Mouse (Mus musculus): ENCODE data around the gene Gstt3. TPM values are rescaled to one million over a fixed set of nuclear protein-coding genes. Genes with fewer than 3 reads are reported as not detected.

Gene Gstt3
- polyA plus RNA-seq, 1 experiment from 2014 or later, result 72.6 TPM

DNA sequence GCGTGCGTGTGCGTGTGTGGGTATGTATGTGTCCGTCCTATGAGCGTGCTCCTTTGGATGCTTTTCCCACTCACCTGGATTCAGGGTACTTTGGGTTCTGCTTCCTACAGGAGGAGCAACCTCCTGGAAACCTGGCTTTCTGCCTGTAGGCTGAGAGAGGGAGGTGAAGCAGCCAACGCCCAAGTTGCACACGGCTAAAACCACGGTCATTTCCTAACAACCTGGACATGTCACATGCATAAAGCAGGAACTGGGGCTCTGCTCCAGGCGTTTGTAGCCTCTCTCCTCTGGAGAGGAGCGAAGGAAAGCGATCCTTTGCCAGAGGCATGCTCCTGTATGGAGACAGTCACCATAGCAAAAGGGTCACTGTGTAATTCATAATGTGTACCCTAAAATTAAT, 24.5 kb downstream of the Gstt3 start:
- DNase-seq (ENCODE audit: low spot score) (no peak), ATAC-seq (ENCODE audit: low FRiP score, low TSS enrichment) (0 out of 2 replicates have a peak, but pooled peaks have one; percentile 18)
- H3K36me3 ChIP-seq (ENCODE audit: control insufficient read depth, insufficient read depth, low read length), result peaks cover 18% of the 10 kb centered on the region
- H3K4me3 ChIP-seq (ENCODE audit: low read depth, low read length), result no peak overlapping the region
- no peak overlapping the region for H3K4me2 ChIP-seq (replicated peaks; ENCODE audit: low read depth)
- H3K27me3 ChIP-seq (ENCODE audit: control insufficient read depth, insufficient read depth, low read length), result no peaks in the 10 kb centered on the region
- no peak overlapping the region for H3K9ac ChIP-seq (ENCODE audit: low read length)
- H3K4me1 ChIP-seq (replicated peaks; ENCODE audit: control insufficient read depth, insufficient read depth), result no peaks in the 10 kb centered on the region
- 84% methylated on average over 11 of the region's 11 CpGs for WGBS
- TF ChIP-seq CTCF (IDR thresholded peaks at IDR 0.05; ENCODE audit: low read depth) (no peak), EP300 (optimal IDR thresholded peaks at IDR 0.05) (no peak)
- no peaks in the 10 kb centered on the region for H3K9me3 ChIP-seq (ENCODE audit: control insufficient read depth, low read length)
- H3K27ac ChIP-seq (replicated peaks), result no peak overlapping the region

- Histone ChIP-seq H3K4me2 (replicated peaks; ENCODE audit: low read depth) (no peak overlapping the region), H3K9ac (ENCODE audit: low read length) (no peak overlapping the region), H3K4me3 (ENCODE audit: low read depth, low read length) (no peak overlapping the region), H3K27ac (replicated peaks) (no peak overlapping the region), H3K4me1 (replicated peaks; ENCODE audit: control insufficient read depth, insufficient read depth) (no peaks in the 10 kb centered on the region), H3K9me3 (ENCODE audit: control insufficient read depth, low read length) (no peaks in the 10 kb centered on the region), H3K27me3 (ENCODE audit: control insufficient read depth, insufficient read depth, low read length) (no peaks in the 10 kb centered on the region), H3K36me3 (ENCODE audit: control insufficient read depth, insufficient read depth, low read length) (peaks cover 33% of the 10 kb centered on the region)
- DNase-seq (ENCODE audit: low spot score), result peak; percentile 82
- peak; percentile 84 for ATAC-seq (ENCODE audit: low FRiP score, low TSS enrichment)
- TF ChIP-seq CTCF (IDR thresholded peaks at IDR 0.05; ENCODE audit: low read depth) (peak; percentile 99), EP300 (optimal IDR thresholded peaks at IDR 0.05) (no peak)
- WGBS, result 40% methylated on average over 3 of the region's 3 CpGs
These were observed 37.2 kb downstream of the Gstt3 start for GRCm38 (mm10) chr10:75744017-75744416.

DNA sequence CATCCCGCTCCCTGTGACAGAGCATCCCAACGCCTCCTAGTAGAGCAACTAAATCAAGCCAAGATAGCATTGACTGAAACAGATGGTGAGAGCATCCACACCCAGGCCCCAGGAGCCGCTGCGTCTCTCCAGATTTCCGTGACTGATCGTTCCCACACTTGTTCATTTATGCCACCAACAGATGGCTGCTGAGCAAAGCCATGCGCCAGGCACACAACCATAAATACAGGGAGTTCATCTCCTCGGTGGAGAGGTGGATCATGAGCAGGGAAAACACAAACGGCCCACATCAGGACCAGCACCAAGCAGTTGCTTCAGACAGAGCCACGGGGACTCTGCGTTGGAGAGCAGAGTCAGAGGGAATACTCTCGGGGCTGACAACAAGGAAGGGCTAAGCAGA, 37.8 kb downstream of the Gstt3 start:
- WGBS, result 94% methylated on average over 12 of the region's 12 CpGs
- Histone ChIP-seq H3K27me3 (ENCODE audit: control insufficient read depth, insufficient read depth, low read length) (no peaks in the 10 kb centered on the region), H3K4me1 (replicated peaks; ENCODE audit: control insufficient read depth, insufficient read depth) (no peaks in the 10 kb centered on the region), H3K36me3 (ENCODE audit: control insufficient read depth, insufficient read depth, low read length) (peaks cover 31% of the 10 kb centered on the region), H3K9me3 (ENCODE audit: control insufficient read depth, low read length) (no peaks in the 10 kb centered on the region), H3K27ac (replicated peaks) (no peak overlapping the region), H3K9ac (ENCODE audit: low read length) (no peak overlapping the region), H3K4me3 (ENCODE audit: low read depth, low read length) (no peak overlapping the region), H3K4me2 (replicated peaks; ENCODE audit: low read depth) (no peak overlapping the region)
- ATAC-seq (ENCODE audit: low FRiP score, low TSS enrichment) (no peak), DNase-seq (ENCODE audit: low spot score) (no peak)
- no peak for TF ChIP-seq EP300 (optimal IDR thresholded peaks at IDR 0.05)
- no peak for TF ChIP-seq CTCF (IDR thresholded peaks at IDR 0.05; ENCODE audit: low read depth)

GRCm38 (mm10) chr10:75740866-75741265, 40.3 kb downstream of the Gstt3 start:
- no peak for TF ChIP-seq CTCF (IDR thresholded peaks at IDR 0.05; ENCODE audit: low read depth)
- TF ChIP-seq EP300 (optimal IDR thresholded peaks at IDR 0.05), result no peak
- ATAC-seq (ENCODE audit: low FRiP score, low TSS enrichment), result no peak
- 92% methylated on average over 3 of the region's 3 CpGs for WGBS
- no peaks in the 10 kb centered on the region for H3K27me3 ChIP-seq (ENCODE audit: control insufficient read depth, insufficient read depth, low read length)
- no peak overlapping the region for H3K4me2 ChIP-seq (replicated peaks; ENCODE audit: low read depth)
- peaks cover 16% of the 10 kb centered on the region; the same call in 1 of the 2 replicates for H3K36me3 ChIP-seq (ENCODE audit: control insufficient read depth, insufficient read depth, low read length)
- no peak overlapping the region for H3K27ac ChIP-seq (replicated peaks)
- no peaks in the 10 kb centered on the region for H3K4me1 ChIP-seq (replicated peaks; ENCODE audit: control insufficient read depth, insufficient read depth)
- H3K4me3 ChIP-seq (ENCODE audit: low read depth, low read length), result no peak overlapping the region
- no peak for DNase-seq (ENCODE audit: low spot score)
- no peak overlapping the region for H3K9ac ChIP-seq (ENCODE audit: low read length)
- H3K9me3 ChIP-seq (ENCODE audit: control insufficient read depth, low read length), result no peaks in the 10 kb centered on the region

- no peak for DNase-seq (ENCODE audit: low spot score)
- TF ChIP-seq CTCF (IDR thresholded peaks at IDR 0.05; ENCODE audit: low read depth) (no peak), EP300 (optimal IDR thresholded peaks at IDR 0.05) (no peak)
- no peaks in the 10 kb centered on the region for H3K4me1 ChIP-seq (replicated peaks; ENCODE audit: control insufficient read depth, insufficient read depth)
- H3K27me3 ChIP-seq (ENCODE audit: control insufficient read depth, insufficient read depth, low read length), result no peaks in the 10 kb centered on the region
- H3K4me2 ChIP-seq (replicated peaks; ENCODE audit: low read depth), result no peak overlapping the region
- H3K4me3 ChIP-seq (ENCODE audit: low read depth, low read length), result no peak overlapping the region
- no peak overlapping the region for H3K9ac ChIP-seq (ENCODE audit: low read length)
- H3K9me3 ChIP-seq (ENCODE audit: control insufficient read depth, low read length), result no peaks in the 10 kb centered on the region
- no peak overlapping the region for H3K27ac ChIP-seq (replicated peaks)
- 89% methylated on average over 7 of the region's 7 CpGs for WGBS
- H3K36me3 ChIP-seq (ENCODE audit: control insufficient read depth, insufficient read depth, low read length), result peaks cover 25% of the 10 kb centered on the region
- no peak for ATAC-seq (ENCODE audit: low FRiP score, low TSS enrichment)
These were observed 55.8 kb downstream of the Gstt3 start for GRCm38 (mm10) chr10:75725449-75725848.

Other genes starting within 250 kb of the Gstt3 start
- gene Lrrc75b, start 221.1 kb downstream of the Gstt3 start, polyA plus RNA-seq (2015; fragmentation: Nextera tagmentation; extraction: Ambion mirVana), result 0.73 and 0.93 TPM in 2 replicates
- gene Ggt1, start 219.8 kb downstream of the Gstt3 start, polyA plus RNA-seq (2015; fragmentation: Nextera tagmentation; extraction: Ambion mirVana), result 1.9 and 2.1 TPM in 2 replicates
- gene Ggt5, start 192.1 kb downstream of the Gstt3 start, polyA plus RNA-seq (2015; fragmentation: Nextera tagmentation; extraction: Ambion mirVana), result 2.6 and 2.8 TPM in 2 replicates
- 12.2 and 14.1 TPM in 2 replicates for gene Susd2, start 137.4 kb downstream of the Gstt3 start, polyA plus RNA-seq (2015; fragmentation: Nextera tagmentation; extraction: Ambion mirVana)
- 13.9 and 14.7 TPM in 2 replicates for gene Cabin1, start 17.1 kb downstream of the Gstt3 start, polyA plus RNA-seq (2015; fragmentation: Nextera tagmentation; extraction: Ambion mirVana)
- gene Ddt, start 8.0 kb downstream of the Gstt3 start, polyA plus RNA-seq (2015; fragmentation: Nextera tagmentation; extraction: Ambion mirVana), result 64.1 and 68.4 TPM in 2 replicates
- 0.16 and 0.64 TPM in 2 replicates for gene Gm20441, start 460 bp downstream of the Gstt3 start, polyA plus RNA-seq (2015; fragmentation: Nextera tagmentation; extraction: Ambion mirVana)
- 16.1 and 19.7 TPM in 2 replicates for gene Gstt1, start 17.2 kb upstream of the Gstt3 start, polyA plus RNA-seq (2015; fragmentation: Nextera tagmentation; extraction: Ambion mirVana)
- not detected in 2 replicates for gene Gstt4, start 41.1 kb upstream of the Gstt3 start, polyA plus RNA-seq (2015; fragmentation: Nextera tagmentation; extraction: Ambion mirVana)
- 77.4 and 81.0 TPM in 2 replicates for gene Gstt2, start 56.0 kb upstream of the Gstt3 start, polyA plus RNA-seq (2015; fragmentation: Nextera tagmentation; extraction: Ambion mirVana)
- gene Mif, start 78.8 kb upstream of the Gstt3 start, polyA plus RNA-seq (2015; fragmentation: Nextera tagmentation; extraction: Ambion mirVana), result 805 and 984 TPM in 2 replicates
- 23.6 and 32.3 TPM in 2 replicates for gene Derl3, start 112.0 kb upstream of the Gstt3 start, polyA plus RNA-seq (2015; fragmentation: Nextera tagmentation; extraction: Ambion mirVana)
- gene Smarcb1, start 140.2 kb upstream of the Gstt3 start, polyA plus RNA-seq (2015; fragmentation: Nextera tagmentation; extraction: Ambion mirVana), result 81.9 and 82.8 TPM in 2 replicates
- 232 and 235 TPM in 2 replicates for gene Chchd10, start 151.7 kb upstream of the Gstt3 start, polyA plus RNA-seq (2015; fragmentation: Nextera tagmentation; extraction: Ambion mirVana)
- gene Mmp11, start 155.1 kb upstream of the Gstt3 start, polyA plus RNA-seq (2015; fragmentation: Nextera tagmentation; extraction: Ambion mirVana), result 9.9 and 14.6 TPM in 2 replicates
- gene Gm867, start 159.3 kb upstream of the Gstt3 start, polyA plus RNA-seq (2015; fragmentation: Nextera tagmentation; extraction: Ambion mirVana), result 0.22 TPM in 1 of 2 replicates, not detected in the other
- 0.16 and 0.22 TPM in 2 replicates for gene Vpreb3, start 161.6 kb upstream of the Gstt3 start, polyA plus RNA-seq (2015; fragmentation: Nextera tagmentation; extraction: Ambion mirVana)
- not detected in 2 replicates for gene Gm5134, start 173.1 kb upstream of the Gstt3 start, polyA plus RNA-seq (2015; fragmentation: Nextera tagmentation; extraction: Ambion mirVana)